Comparison of ENCODE assay signal across 13 mouse cellular contexts in genomic region chr10:82958218-82958761, GRCm38 (mm10). TPM values are rescaled to one million over a fixed set of nuclear protein-coding genes. Genes with fewer than 3 reads are reported as not detected.
DNase-seq lines count a peak whose midpoint lies in the region; ATAC-seq and TF ChIP-seq lines count a peak whose summit lies in the region.
"Had no signal": no experiment of that assay in that cellular context is flagged by ENCODE, and none has a peak within 500 bp of the region (broad histone marks: within the 10 kb centered on the region; RNA-seq: fewer than 3 reads in every experiment).

No protein-coding gene starts in this region.

- no peak for TF ChIP-seq POLR2A in lung, adult 2 months (IDR thresholded peaks at IDR 0.05; ENCODE audit: borderline replicate concordance, extremely low read depth, low read depth, low read length)

- WGBS in lung, adult 2 months: 50% methylated on average over 5 of the region's 5 CpGs

- ATAC-seq in granulocyte monocyte progenitor cell, adult 5-6 weeks (replicated peaks; ENCODE audit: poor library complexity, severe bottlenecking): peak; percentile 60
- ATAC-seq: intestine, postnatal 0 days had no signal

- DNase-seq in adrenal gland, adult 2 months: peak; percentile 53
- DNase-seq in adrenal gland, postnatal 4 days (ENCODE audit: low spot score in 2 of 2): no peak
- DNase-seq in lung, adult 18-20 months: peak; percentile 14 to 32
- no peak for DNase-seq in lung, adult 2 months
- DNase-seq in natural killer cell, adult 2 months (ENCODE audit: low spot score in 2 of 2): peak; percentile 41 to 60
- no peak for DNase-seq in retina, embryonic 14.5 days (ENCODE audit: low spot score)
- no peak for DNase-seq in frontal cortex, postnatal 14 days (ENCODE audit: low spot score in 2 of 2)
- DNase-seq: gastrocnemius, postnatal 10 days had no signal

- no peak for TF ChIP-seq CTCF in lung, adult 2 months (IDR thresholded peaks at IDR 0.05; ENCODE audit: insufficient read depth, low read length)

- H3K4me1 ChIP-seq in lung, adult 2 months (ENCODE audit: control insufficient read depth, insufficient read depth, low read length): no peaks in the 10 kb centered on the region; the same call in 1 of the 2 replicates
- H3K4me1 ChIP-seq: hindbrain, embryonic 10.5 days; limb, embryonic 13.5 days; neural tube, embryonic 12.5 days had no signal

- H3K4me3 ChIP-seq in lung, adult 2 months (replicated peaks; ENCODE audit: extremely low read depth, low read depth, low read length): no peak overlapping the region
- H3K4me3 ChIP-seq: hindbrain, embryonic 10.5 days; limb, embryonic 13.5 days; neural tube, embryonic 12.5 days had no signal

RNA-seq across cellular contexts. Expression of gene Chst11, which starts 27.0 kb away (rescaled TPM):
- total RNA-seq in adrenal gland, adult 2 months (2021): 10 to 100 TPM; 40.3 to 70.3 TPM
- 35.2 and 40.2 TPM in 2 replicates for polyA plus RNA-seq in adrenal gland, adult 2 months (2012; rRNA removed)
- 10 to 100 TPM; 27.7 to 33.0 TPM for total RNA-seq in adrenal gland, postnatal 4 days (2021)
- polyA plus RNA-seq in lung, adult 2 months (2012; rRNA removed): 12.6 and 15.7 TPM in 2 replicates
- 12.5 and 15.3 TPM in 2 replicates for total RNA-seq in granulocyte monocyte progenitor cell, adult 5-6 weeks (2014; fragmentation: Nextera tagmentation)
- 20.8 TPM in 2 replicates for total RNA-seq in granulocyte monocyte progenitor cell, adult 5-6 weeks (2017)

Comparison
In these comparisons a context has a peak if more than half of its experiments do, and no peak if none do; other contexts are left out.
1. DNase-seq: peak in adrenal gland, adult 2 months (single experiment), lung, adult 18-20 months (2 of 2) and natural killer cell, adult 2 months (2 of 2); none in adrenal gland, postnatal 4 days (0 of 2), lung, adult 2 months (single experiment), retina, embryonic 14.5 days (single experiment) and frontal cortex, postnatal 14 days (0 of 2).